Mouse (Mus musculus) layer of hippocampus, postnatal 14 days (tissue): ENCODE data around the gene Rnf126. TPM values are rescaled to one million over a fixed set of nuclear protein-coding genes. Genes with fewer than 3 reads are reported as not detected.

ENCODE experiments used
- DNase-seq, 2 experiments: peaks; one replicate each; pipeline ENCODE4 v3.0.0; 2021 to 2022; ENCODE audit warnings: low spot score in 2 of 2, mixed read lengths in 1 of 2
- total RNA-seq, 2 experiments: library from RNA; stranded (reverse); gene quantifications; 2 replicates each; pipeline ENCODE4 v1.2.3; 2021

Gene Rnf126
- total RNA-seq, 2 experiments from 2014 or later, result 86.1 to 90.5 TPM

DNA sequence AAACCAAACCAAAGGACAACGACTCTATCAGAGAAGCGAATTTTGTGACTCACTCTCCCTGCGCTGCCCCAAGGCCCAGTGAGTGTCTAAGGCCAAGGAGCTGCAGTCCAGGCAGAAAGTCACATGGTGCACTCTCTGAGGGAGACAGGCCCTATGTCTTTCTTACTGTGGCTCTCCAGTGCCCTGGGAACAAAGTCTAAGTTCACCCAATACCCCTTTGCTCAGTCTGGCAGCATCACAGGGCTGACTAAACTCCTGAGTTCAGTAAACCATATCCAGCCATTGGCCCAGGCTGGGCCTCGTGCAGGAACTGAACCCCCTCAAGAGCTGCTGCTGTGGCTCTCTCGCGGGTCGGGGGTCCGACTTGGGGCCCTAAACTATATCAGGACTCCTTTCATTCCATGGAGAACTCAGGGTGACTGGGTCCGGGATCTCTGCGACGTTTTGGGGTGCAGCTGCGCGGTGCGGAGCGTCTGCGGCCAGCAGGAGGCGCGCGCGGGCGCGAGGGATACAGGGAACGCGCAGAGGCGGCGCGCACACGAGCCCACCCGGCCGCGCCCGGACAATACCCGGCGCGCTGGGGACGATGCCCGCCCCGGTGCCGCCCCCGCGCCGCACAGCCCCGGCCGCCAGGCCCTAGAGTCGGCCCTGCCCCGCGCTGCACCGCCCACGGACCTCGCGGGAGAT, 26.4 kb upstream of the Rnf126 start, which contains the start of gene Palm:
Gene Palm (plus strand): TSS at position 522 of the 687 bp plus-strand sequence.
- DNase-seq, result peak; percentile 82 to 85

DNA sequence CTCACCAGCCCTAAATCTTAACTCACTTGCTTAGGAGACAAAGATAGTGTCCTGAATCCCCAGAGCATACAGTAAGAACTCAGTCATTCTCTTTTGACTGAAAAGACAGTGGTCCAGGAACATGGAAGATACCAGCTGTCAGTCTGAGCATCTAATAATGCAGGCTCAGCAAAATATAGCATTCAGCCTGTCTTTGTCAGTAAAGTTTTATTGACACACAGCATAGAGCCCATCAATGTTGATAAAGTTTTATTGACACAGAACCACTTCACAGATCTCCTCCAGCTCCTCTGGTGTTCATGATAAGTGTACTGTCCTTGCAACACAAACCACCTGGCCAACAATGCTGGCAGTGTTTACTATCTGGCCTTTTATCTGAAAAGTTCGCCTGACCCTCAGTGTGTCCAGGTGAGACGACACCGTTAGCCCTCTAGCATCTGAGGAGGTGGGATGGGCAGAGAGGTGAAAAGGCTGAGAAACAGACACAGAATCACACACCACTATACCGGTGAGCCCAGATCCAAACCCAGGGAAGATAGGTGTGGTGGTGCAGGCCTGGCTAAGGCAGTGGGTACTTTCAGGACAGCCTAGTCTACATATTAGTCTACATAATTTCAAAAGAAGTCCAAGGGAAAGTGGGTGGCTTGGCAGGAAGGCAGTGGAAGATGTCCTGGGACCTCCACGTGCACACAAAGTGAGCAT, 25.7 kb upstream of the Rnf126 start:
- DNase-seq, result no peak

- no peak for DNase-seq
Measured at GRCm38 (mm10) chr10:79790861-79791260, 24.1 kb upstream of the Rnf126 start, which contains the start of gene Prss57. Gene Prss57, minus strand, starts transcription at chr10:79790961.

- no peak for DNase-seq
Measured at GRCm38 (mm10) chr10:79789581-79789980, 22.8 kb upstream of the Rnf126 start.

DNA sequence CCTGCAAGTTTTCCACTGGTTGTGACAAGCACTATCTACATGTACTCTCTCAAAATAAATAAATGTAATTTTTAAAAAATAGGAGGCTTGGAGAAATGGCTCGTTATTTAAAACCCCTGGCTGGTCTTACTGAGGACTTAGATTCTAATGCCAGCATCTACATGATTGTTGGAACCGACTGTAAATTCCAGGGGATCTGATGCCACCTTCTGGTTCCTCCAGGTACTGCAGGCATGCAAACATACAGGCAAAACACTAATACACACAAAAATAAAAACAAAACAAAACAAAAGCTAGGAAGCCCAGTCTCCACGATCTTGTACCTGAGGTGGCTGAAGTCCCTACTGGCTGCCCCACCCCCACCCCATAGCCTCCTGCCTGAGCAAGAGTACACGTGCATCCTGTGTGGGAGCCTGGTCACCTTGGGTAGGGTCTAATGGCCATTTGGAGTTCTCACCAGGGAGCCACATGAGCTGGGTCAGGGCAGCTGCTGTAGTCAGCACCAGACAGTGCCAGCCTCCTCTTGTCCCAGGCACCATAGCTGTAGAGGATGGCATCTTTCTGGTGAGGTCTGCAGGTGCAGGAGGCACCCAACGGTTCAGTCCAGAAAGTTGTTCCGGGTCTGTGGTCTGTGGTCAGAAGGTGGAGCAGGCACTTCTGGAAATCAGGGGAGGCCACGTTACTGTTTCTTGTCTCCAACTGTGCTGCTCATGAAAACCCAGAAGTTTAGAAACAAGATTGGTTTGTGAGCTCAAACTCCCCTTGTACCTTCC, 21.8 kb upstream of the Rnf126 start:
- DNase-seq, result peak; percentile 67 to 82

GRCm38 (mm10) chr10:79783920-79784800, 17.4 kb upstream of the Rnf126 start:
- no peak for DNase-seq

DNA sequence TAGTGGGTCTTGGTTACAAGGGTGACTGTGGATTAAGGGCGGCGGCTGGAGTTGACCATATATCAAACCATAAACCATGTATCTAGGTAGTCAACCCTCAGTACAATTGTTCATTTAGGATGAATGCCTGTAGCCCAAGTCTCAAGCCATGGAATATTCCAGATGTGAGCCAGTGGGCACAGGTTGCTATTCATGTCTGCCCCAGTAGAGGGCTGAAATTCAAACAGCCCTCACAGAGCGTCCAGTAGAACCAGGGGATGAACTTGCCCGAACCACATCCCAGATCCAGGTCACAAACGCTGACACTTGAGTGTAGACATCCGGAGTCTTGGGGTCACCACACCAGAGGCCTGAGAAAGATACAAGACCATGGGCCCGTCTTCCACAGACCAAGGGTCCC, 16.3 kb upstream of the Rnf126 start:
- DNase-seq, result no peak

DNA sequence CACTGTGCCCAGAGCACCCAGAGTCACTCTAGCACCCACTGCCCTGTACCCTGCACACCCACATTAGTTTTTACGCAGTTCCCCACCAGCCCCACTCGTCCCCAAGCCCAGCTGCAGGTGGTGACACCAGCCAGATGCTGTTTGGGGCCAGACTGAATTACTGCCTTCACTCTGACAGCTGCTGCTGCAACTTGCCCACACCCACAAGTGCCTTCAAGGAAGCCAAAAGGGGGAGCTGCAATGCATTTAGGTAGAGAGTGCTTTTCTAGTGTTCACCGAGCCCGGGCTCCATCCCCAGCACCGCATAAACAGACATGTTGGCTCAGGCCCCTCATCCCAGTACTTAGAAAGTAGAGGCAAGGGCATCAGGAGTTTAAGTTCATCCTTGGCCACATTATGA, 15.2 kb upstream of the Rnf126 start:
- no peak for DNase-seq

- no peak for DNase-seq
Measured at GRCm38 (mm10) chr10:79781139-79781538, 14.4 kb upstream of the Rnf126 start.

DNA sequence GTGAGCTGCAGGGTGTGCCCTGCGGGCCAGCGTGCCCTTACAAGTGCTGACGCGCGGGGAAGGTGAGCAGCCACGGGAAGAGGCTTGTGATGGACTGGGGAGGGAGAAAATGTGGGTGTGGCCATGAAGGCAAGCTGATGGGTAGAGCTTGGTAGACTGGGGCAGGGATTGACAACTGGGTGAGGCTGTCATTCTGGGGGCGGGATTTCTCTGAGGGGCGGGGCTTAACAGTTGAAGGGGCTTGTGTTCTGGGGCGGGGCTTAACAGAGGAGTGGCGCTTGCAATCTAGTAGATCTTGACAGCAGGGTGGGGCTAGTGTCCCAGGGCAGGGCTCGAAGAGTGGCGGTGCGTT, 13.9 kb upstream of the Rnf126 start:
- DNase-seq, result peak in 1 of 2 experiments; percentile 67

GRCm38 (mm10) chr10:79779784-79780663, 13.3 kb upstream of the Rnf126 start:
- peak; percentile 96 to 97 for DNase-seq

DNA sequence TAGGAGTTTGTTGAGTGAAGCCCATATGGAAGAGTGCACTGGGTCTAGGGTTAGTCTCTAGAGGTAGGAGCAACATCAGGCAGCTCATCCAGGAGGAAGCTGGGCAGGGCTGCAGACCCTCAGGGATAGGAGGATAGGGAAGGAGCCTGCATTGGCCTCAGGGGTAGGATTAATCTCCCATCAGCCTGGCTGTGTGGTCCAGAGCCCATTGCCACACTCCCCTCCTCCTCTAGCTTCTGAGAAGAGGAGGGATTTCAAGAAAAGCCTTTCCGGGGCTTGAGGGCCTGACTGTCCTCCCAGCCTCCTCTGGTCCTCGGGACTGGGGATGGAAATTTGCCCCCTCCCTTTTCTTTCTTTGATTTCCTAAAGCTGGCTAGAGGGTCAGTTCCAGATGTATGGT, 12.4 kb upstream of the Rnf126 start:
- no peak for DNase-seq

- no peak for DNase-seq
Measured at GRCm38 (mm10) chr10:79778006-79778405, 11.3 kb upstream of the Rnf126 start.

DNA sequence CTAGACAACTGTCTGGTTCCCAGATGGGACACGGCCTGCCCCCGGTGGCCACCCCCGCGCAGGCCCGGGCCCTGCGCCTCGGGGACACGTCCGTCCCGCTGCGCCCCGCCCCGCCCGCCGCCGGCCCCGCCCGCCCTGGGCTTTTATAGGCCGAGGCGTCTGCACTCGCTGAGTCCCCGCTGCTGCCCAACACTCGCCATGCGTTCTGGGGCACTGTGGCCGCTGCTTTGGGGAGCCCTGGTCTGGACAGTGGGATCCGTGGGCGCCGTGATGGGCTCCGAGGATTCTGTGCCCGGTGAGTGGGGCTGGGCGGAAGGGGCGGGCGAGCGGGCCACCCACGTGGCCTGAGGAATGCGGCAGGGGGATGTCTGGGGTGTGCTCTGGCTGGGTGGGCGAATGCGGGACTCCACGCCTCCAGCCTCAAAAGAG, 10.4 kb upstream of the Rnf126 start, which contains the start of gene Fstl3:
Gene Fstl3 (plus strand): TSS at position 170 of the 429 bp plus-strand sequence.
- DNase-seq, result no peak

DNA sequence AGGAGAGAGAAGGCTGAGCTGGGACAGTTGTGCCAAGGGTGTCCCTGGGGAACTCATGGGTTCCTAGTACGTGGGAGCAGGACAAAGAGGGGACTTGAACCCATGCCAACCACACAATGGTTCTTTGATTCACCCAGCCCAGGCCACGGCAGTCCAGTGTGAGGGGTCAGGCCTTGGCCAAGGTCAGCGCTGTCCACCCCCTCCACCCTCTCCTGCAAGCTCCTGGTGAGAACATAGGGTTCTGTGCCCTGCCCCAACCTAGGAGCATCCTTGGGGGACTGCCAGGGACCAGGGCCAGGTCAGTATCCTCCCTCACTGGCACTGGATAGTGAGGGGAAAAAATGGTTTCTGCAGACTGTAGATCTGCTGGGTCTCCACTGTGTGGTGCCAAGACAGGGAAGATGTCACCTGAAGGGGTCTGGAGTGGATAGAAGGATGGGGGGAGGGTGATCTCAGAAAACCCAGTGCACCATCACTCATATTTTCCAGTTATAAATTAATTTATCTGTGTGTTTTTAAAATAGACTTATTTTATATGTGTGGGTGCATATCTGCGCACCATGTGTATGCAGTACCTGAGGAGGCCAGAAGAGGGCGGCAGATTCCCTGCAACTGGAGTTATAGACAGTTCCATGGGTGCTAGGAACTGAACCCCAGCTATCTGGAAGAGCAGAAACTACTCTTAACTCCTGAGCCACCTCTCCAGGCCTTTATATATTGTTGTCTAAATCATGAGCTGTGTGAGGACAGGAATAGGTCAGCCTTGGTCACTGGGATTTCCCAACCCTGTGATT, 7.9 kb upstream of the Rnf126 start:
- no peak for DNase-seq

DNA sequence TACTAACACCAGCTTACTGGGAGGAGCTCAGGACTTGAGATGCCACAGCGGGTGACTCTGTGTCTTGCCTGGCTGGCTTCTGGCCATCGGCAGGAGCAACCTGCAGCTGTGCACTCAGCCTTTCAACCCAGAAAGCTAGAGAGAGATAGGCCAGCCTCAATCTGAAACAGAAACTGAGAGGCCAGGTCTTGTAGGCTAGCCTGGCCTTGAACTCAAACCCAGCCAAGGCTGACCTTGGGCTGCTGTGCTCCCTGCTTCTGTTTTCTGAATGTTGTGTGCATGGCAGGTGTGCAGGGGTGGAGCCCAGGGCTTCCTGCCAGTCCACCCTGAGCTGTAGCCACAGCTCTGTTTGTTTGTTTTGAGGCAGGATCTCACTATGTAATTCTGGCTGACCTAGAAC, 6.5 kb upstream of the Rnf126 start:
- DNase-seq, result no peak

DNA sequence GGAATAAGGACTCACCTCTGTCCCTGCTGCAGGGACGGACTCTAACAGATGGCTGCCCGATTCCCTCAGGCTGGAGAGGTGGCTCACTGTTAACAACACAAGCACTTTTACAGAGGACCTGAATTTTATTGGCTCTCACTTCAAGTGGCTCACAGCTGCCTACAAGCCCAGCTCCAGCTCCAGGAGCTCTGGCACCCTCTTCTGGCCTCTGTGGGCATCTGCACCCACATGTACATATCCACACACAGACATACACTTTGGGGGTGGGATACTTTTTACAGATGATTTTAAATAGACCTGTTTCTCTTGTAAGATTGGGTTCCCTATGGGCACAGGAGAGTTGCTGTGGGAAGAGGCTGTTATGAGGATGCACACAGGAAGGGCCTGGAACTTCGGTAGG, 5.6 kb upstream of the Rnf126 start:
- DNase-seq, result no peak

DNA sequence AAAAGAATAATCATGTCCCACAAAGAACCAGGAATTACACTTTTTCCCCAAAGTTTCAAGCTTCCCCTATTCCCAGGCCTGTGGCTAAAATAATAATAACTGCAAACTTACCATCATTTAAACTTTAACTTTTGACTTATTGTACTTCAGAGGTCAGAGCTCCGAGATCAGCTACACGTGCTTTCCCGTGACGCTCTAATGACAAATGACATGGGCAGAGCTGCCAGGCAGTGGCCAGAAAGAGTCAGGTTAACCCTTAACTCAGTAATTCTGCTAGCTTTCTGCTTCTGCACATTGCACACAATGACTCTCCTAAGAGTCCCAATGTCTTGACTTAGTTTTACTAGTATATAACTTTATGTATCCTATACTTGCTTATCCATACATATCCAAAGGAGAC, 2.6 kb upstream of the Rnf126 start:
- DNase-seq, result no peak

- peak; percentile 78 to 81 for DNase-seq
Measured at GRCm38 (mm10) chr10:79768400-79768799, 1.6 kb upstream of the Rnf126 start.
